Mouse (Mus musculus) lung, adult 2 months (tissue): ENCODE results near the gene Decr2.

Source experiments
- CTCF ChIP-seq: fragments of 200-500 bp; IDR thresholded peaks from 2 replicates; pipeline ENCODE4 v1.5.1; 2011; ENCODE audit warnings: mild to moderate bottlenecking, low read length, control low read depth; ENCODE audit not compliant: insufficient read depth
- POLR2A ChIP-seq: fragments of 200-500 bp; IDR thresholded peaks from 2 replicates; pipeline ENCODE4 v1.6.1; 2011; ENCODE audit warnings: low read depth, mild to moderate bottlenecking, control low read depth, low read length, borderline replicate concordance; ENCODE audit errors: extremely low read depth

DNA sequence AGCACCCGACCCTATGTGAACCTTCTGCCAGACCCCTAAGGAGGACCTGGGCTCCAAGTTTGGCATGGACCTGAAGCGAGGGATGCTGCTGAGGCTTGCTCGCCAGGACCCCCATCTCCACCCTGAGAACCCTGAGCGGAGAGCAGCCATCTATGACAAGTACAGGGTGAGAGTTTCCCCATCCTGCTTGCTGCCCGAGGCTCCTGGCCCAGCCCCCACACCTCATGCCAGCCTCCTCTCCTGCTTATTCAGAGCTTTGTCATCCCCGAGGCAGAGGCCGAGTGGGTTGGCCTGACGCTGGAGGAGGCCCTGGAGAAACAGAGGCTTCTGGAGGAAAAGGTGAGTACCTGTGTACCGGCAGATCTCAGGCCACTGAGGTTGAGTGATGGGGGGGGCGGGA is 35.1 kb upstream of the Decr2 start:
- TF ChIP-seq CTCF (no peak), POLR2A (no peak)
